Mouse (Mus musculus) macrophage (primary cell): ENCODE results near the gene Dnmt3a. TPM values are rescaled to one million over a fixed set of nuclear protein-coding genes. Genes with fewer than 3 reads are reported as not detected.
A peak's percentile ranks its signal among the peaks of the same experiment; 100 is the strongest.

ENCODE experiments used
- H3K27ac ChIP-seq: fragments of 350-480 bp; formaldehyde crosslinking; 2 replicates; pipeline ENCODE4 v1.9.0; 2021
- H3K36me3 ChIP-seq: fragments of 350-480 bp; formaldehyde crosslinking; 2 replicates; pipeline ENCODE4 v1.9.0; 2021; ENCODE audit errors: inconsistent target
- H3K4me3 ChIP-seq: fragments of 350-480 bp; formaldehyde crosslinking; 2 replicates; pipeline ENCODE4 v1.9.0; 2021; ENCODE audit errors: inconsistent target
- H3K79me2 ChIP-seq: fragments of 350-480 bp; formaldehyde crosslinking; 2 replicates; pipeline ENCODE4 v1.9.0; 2021; ENCODE audit errors: inconsistent target
- WGBS: methylation state at CpG from one replicate; pipeline ENCODE4 v1.1.7; 2026; ENCODE audit warnings: inconsistent platforms; ENCODE audit not compliant: missing documents; 5-methylcytosine and 5-hydroxymethylcytosine counted together
- polyA plus RNA-seq: library from polyadenylated mRNA; stranded (reverse); fragments of 250-400 nt; gene quantifications from 3 replicates; pipeline ENCODE4 v1.2.4, GENCODE M21; 2018; ENCODE audit warnings: inconsistent platforms

The Dnmt3a gene
- polyA plus RNA-seq, 1 experiment from 2014 or later: 253 TPM

GRCm38 (mm10) chr12:3779639-3780038 lies 26.2 kb upstream of the Dnmt3a start:
- Histone ChIP-seq H3K4me3 (no peak overlapping the region), H3K36me3 (no peaks in the 10 kb centered on the region), H3K79me2 (no peaks in the 10 kb centered on the region), H3K27ac (peak overlapping the region; percentile 99)
- whole genome bisulfite sequencing: 88% methylated on average over 2 of the region's 2 CpGs

DNA sequence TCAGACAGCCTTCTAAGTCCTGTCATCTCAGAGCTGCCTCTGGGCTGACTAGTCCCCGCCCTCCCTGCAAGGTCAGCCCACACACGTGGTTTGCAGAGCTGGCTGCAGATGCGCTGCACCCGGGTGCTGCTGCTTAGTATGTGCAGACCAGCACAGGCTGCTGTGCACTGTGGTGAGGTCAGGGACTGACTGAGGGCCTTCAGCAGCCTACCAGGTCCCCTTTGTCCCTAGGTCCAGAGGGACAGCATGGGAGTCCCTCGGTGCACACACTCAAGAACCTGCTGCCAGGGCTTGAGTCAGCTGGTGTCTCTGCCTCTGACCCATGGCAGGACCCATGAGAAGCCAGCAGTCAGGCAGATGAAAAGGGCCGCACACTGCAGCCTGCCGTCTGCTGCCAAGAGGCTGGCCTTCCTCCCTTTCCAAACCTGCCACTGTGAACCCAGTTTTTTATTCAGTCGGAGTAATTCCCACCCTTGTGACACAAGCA lies 25.4 kb upstream of the Dnmt3a start:
- no peak overlapping the region for H3K4me3 ChIP-seq

GRCm38 (mm10) chr12:3780931-3781471 lies 24.8 kb upstream of the Dnmt3a start:
- Histone ChIP-seq H3K36me3 (no peaks in the 10 kb centered on the region), H3K79me2 (no peaks in the 10 kb centered on the region), H3K4me3 (no peak overlapping the region), H3K27ac (peak overlapping the region; percentile 99)
- WGBS: 31% methylated on average over 7 of the region's 7 CpGs

More for the DNA sequence above, 25.4 kb upstream of the Dnmt3a start:
- Histone ChIP-seq H3K27ac (peak overlapping the region; percentile 99), H3K36me3 (no peaks in the 10 kb centered on the region), H3K79me2 (no peaks in the 10 kb centered on the region)
- 15% methylated on average over 8 of the region's 8 CpGs for WGBS

- Histone ChIP-seq H3K36me3 (no peaks in the 10 kb centered on the region), H3K79me2 (no peaks in the 10 kb centered on the region), H3K4me3 (no peak overlapping the region), H3K27ac (peak overlapping the region; percentile 99)
- WGBS: 4% methylated on average over 8 of the region's 8 CpGs
Observed at GRCm38 (mm10) chr12:3781482-3781881, 24.3 kb upstream of the Dnmt3a start.

DNA sequence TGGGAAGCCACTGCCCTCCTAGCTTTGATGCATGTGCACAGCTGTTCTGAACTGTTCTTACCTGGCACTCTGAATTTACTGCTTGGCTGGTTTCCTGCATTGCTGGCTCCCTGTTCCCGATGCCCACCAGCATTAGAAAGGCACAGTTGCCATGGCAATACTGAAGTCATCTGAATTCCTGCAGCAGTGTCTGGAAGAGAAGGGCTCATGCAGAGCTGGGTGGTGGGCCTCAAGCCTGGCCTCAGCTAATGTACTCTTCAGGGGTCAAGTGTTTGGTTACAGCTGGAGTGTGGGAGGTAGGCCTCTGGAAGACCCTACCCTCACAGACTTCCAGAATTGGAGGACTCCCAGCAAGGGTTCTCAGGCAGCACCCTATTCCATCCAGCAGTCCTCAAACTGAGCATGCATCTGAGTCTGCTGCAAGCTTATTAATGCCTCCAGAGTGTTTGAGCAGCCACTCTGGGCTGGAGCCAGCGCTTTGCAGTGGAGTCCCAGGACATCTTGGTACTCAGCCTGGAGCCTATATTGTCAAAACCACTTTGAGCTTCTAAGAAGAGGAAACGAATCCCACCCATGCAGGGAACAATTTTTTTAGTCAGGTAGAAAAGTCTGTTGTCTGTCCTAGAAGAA lies 22.5 kb upstream of the Dnmt3a start:
- Histone ChIP-seq H3K36me3 (no peaks in the 10 kb centered on the region), H3K27ac (no peak overlapping the region), H3K4me3 (no peak overlapping the region), H3K79me2 (no peaks in the 10 kb centered on the region)
- 86% methylated on average over 3 of the region's 3 CpGs for WGBS

DNA sequence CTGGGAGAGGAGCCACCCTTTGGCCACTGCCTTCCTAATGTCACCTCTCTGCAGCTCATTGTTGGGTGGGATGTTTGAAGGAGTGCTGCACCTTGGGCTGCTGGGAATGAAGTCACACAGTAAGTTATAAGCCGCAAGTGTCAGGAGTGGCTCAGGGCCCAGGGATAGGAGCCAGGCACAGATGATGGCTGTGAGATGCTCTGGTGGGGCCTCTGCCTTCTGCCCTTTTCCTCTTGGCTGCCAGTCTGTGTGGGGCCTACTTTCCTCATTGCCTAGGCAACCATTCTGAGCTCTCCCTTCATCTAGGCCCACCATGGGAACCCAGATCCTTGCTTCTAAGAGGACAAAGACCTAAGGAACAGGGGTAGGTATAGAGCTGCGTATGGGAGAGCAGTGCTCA lies 21.5 kb upstream of the Dnmt3a start:
- no peaks in the 10 kb centered on the region for H3K36me3 ChIP-seq
- H3K27ac ChIP-seq: no peak overlapping the region
- no peaks in the 10 kb centered on the region for H3K79me2 ChIP-seq
- H3K4me3 ChIP-seq: no peak overlapping the region
- WGBS: 100% methylated on average over 2 of the region's 2 CpGs

GRCm38 (mm10) chr12:3784729-3785128 lies 21.1 kb upstream of the Dnmt3a start:
- 89% methylated on average over 4 of the region's 4 CpGs for WGBS
- no peak overlapping the region for H3K27ac ChIP-seq

DNA sequence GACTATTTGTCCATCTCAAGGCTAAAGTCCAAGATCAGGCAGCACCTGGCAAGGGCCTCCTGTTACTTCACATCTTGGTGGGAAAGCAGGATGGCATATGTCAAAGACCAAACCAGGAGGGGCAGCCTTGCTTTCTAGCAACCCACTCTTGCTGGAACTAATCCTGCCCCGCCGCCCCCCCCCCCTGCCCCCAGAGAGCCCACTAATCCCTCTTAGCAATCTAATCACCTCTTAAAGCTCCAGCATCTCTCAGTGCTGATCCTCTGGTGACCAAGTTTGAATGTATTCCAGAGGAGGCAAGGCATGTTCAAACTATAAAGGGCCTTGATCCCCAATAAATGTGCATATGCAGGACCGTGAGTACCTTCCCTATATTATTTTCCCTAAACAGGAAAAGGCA lies 18.8 kb upstream of the Dnmt3a start:
- Histone ChIP-seq H3K36me3 (no peaks in the 10 kb centered on the region), H3K4me3 (no peak overlapping the region), H3K79me2 (no peaks in the 10 kb centered on the region), H3K27ac (no peak overlapping the region)
- 100% methylated on average over 1 of the region's 3 CpGs for WGBS

More at GRCm38 (mm10) chr12:3784729-3785128, 21.1 kb upstream of the Dnmt3a start:
- H3K36me3 ChIP-seq: no peaks in the 10 kb centered on the region
- no peak overlapping the region for H3K4me3 ChIP-seq
- no peaks in the 10 kb centered on the region for H3K79me2 ChIP-seq

GRCm38 (mm10) chr12:3787541-3787940 lies 18.3 kb upstream of the Dnmt3a start:
- H3K36me3 ChIP-seq: no peaks in the 10 kb centered on the region
- no peak overlapping the region for H3K4me3 ChIP-seq
- H3K79me2 ChIP-seq: no peaks in the 10 kb centered on the region
- 83% methylated on average over 1 of the region's 1 CpGs for WGBS
- H3K27ac ChIP-seq: no peak overlapping the region

- no peak overlapping the region for H3K4me3 ChIP-seq
Observed at GRCm38 (mm10) chr12:3788421-3789051, 17.3 kb upstream of the Dnmt3a start.

DNA sequence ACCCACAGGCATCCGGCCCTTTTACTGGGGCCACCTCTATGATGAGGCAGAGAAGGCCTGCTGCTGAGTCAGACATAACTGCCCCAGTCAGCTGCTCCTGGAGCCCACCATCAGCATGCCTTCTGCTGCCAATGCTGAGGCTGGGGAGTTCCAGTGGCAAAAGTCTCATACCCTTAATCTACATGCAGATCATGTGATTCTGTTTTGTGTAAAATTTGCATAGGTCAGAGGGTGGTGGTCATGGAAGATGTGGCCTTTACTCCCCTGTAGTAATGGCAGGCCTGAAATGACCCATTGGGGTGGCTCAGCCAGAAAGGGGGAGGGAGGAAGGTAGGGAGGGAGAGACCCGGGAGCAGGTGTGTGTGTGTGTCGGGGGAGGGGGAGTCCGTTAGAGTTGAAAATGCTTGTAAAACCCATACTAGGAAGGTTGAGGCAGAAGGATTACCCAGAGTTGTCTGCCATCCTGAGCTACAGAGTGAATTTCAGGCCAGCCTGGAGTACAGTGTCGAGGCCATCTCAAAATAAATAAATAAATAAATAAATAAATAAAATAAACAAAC lies 16.1 kb upstream of the Dnmt3a start:
- H3K36me3 ChIP-seq: no peaks in the 10 kb centered on the region
- no peaks in the 10 kb centered on the region for H3K79me2 ChIP-seq
- WGBS: 91% methylated on average over 4 of the region's 5 CpGs
- no peak overlapping the region for H3K4me3 ChIP-seq
- H3K27ac ChIP-seq: no peak overlapping the region

More at GRCm38 (mm10) chr12:3788421-3789051, 17.3 kb upstream of the Dnmt3a start:
- no peaks in the 10 kb centered on the region for H3K36me3 ChIP-seq
- no peaks in the 10 kb centered on the region for H3K79me2 ChIP-seq
- WGBS: 84% methylated on average over 5 of the region's 5 CpGs
- no peak overlapping the region for H3K27ac ChIP-seq

GRCm38 (mm10) chr12:3791257-3791656 lies 14.6 kb upstream of the Dnmt3a start:
- no peaks in the 10 kb centered on the region for H3K36me3 ChIP-seq
- peak overlapping the region; percentile 29 for H3K27ac ChIP-seq
- no peaks in the 10 kb centered on the region for H3K79me2 ChIP-seq
- H3K4me3 ChIP-seq: peak overlapping the region; percentile 17
- WGBS: 32% methylated on average over 7 of the region's 7 CpGs

DNA sequence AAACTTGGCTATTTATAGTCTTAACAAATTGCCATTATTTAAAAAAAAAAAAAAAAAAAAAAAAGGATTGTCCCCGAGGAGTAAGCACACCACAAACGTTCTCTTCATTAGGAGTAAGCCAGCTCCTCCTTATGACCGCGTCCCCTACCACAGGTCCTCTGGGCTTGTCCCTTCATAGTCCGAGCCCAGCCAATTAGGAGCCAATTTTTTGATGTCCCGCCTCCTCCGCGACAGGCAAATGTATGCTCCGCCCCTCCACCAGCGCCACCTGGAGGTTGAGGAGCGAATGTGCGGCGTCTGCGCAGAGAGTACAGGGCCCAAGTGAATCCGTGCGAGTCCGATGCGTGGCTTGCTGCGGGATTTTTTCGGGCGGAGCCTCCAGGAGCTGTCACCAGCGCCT lies 14.1 kb upstream of the Dnmt3a start:
- Histone ChIP-seq H3K4me3 (peak overlapping the region; percentile 17), H3K36me3 (no peaks in the 10 kb centered on the region), H3K27ac (peak overlapping the region; percentile 29), H3K79me2 (no peaks in the 10 kb centered on the region)
- 2% methylated on average over 22 of the region's 22 CpGs for WGBS

- 44% methylated on average over 8 of the region's 8 CpGs for WGBS
- Histone ChIP-seq H3K79me2 (no peaks in the 10 kb centered on the region), H3K27ac (peak overlapping the region; percentile 29; the same call in 1 of the 2 replicates), H3K36me3 (no peaks in the 10 kb centered on the region), H3K4me3 (peak overlapping the region; percentile 17; the same call in 1 of the 2 replicates)
Observed at GRCm38 (mm10) chr12:3792248-3792647, 13.6 kb upstream of the Dnmt3a start.

DNA sequence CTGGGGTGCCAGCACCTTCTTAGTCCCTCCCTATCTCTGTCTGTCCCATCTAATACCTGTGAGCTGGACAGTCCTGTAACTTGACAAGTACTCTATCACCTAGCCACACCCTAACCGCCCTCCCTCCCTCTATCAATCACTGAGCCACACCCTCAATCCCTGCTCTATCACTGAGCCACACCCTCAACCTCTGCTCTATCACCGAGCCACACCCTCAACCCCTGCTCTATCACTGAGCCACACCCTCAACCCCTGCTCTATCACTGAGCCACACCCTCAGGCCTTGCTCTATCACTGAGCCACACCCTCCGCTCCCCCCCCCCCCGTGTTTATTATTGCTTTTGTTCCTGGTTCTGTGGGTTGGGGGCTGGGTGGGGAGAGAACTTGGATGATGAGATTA lies 10.2 kb upstream of the Dnmt3a start:
- H3K79me2 ChIP-seq: no peaks in the 10 kb centered on the region
- WGBS: 63% methylated on average over 4 of the region's 4 CpGs
- H3K36me3 ChIP-seq: no peaks in the 10 kb centered on the region

More for the DNA sequence above, 10.2 kb upstream of the Dnmt3a start:
- H3K4me3 ChIP-seq: no peak overlapping the region
- H3K27ac ChIP-seq: no peak overlapping the region
